Mouse (Mus musculus) liver, embryonic 14.5 days (tissue): ENCODE measurements around the gene Gm10644. TPM values are rescaled to one million over a fixed set of nuclear protein-coding genes. Genes with fewer than 3 reads are reported as not detected.

ENCODE experiments used
- ATAC-seq: fragments of 200-750 bp; cut with Nextera tagmentation; 2 replicates; pipeline ENCODE4 v1.8.0; 2017; ENCODE audit warnings: moderate number of reproducible peaks, mild to moderate bottlenecking, moderate library complexity; ENCODE audit not compliant: insufficient read depth
- DNase-seq, 3 experiments: peaks; one replicate each; pipeline ENCODE4 v3.0.0-alpha.2; 2012 to 2013; ENCODE audit warnings: low read depth in 3 of 3, low spot score in 3 of 3
- H3K27ac ChIP-seq: fragments of 300-500 bp; sonication (generic); 2 replicates; pipeline ENCODE4 v1.5.1; 2014; ENCODE audit warnings: moderate library complexity, mild to moderate bottlenecking, control low read depth, inconsistent platforms
- H3K27me3 ChIP-seq: fragments of 300-500 bp; sonication (generic); 2 replicates; pipeline ENCODE4 v1.6.1; 2014; ENCODE audit warnings: mild to moderate bottlenecking, low read length, moderate library complexity; ENCODE audit not compliant: control insufficient read depth, insufficient read depth
- H3K36me3 ChIP-seq: fragments of 300-500 bp; sonication (generic); replicated peaks from 2 replicates; pipeline ENCODE4 v1.6.1; 2014; ENCODE audit warnings: low read depth; ENCODE audit not compliant: control insufficient read depth, insufficient read depth
- H3K4me1 ChIP-seq, 2 experiments: fragments of 200-500 bp in 1 of 2; fragments of 300-500 bp in 1 of 2; sonication (generic) in 1 of 2; replicated peaks; 2 replicates each; pipeline ENCODE4 v1.6.1; 2012 to 2014; ENCODE audit warnings: antibody characterized with exemption in 1 of 2, inconsistent platforms in 1 of 2, low read length in 1 of 2; ENCODE audit not compliant: control insufficient read depth in 2 of 2, insufficient read depth in 2 of 2
- H3K4me2 ChIP-seq: fragments of 300-500 bp; sonication (generic); 2 replicates; pipeline ENCODE4 v1.6.1; 2014; ENCODE audit warnings: low read depth, mild to moderate bottlenecking, control low read depth, moderate library complexity
- H3K4me3 ChIP-seq, 2 experiments: fragments of 200-500 bp in 1 of 2; fragments of 300-500 bp in 1 of 2; sonication (generic) in 1 of 2; 2 replicates each; pipeline ENCODE4 v1.5.1; 2012 to 2014; ENCODE audit warnings: low read depth in 2 of 2, low read length in 2 of 2, mild to moderate bottlenecking in 2 of 2, control low read depth in 1 of 2, inconsistent platforms in 1 of 2, moderate library complexity in 1 of 2; ENCODE audit not compliant: insufficient read depth in 1 of 2
- H3K9ac ChIP-seq: fragments of 300-500 bp; sonication (generic); replicated peaks from 2 replicates; pipeline ENCODE4 v1.6.1; 2014; ENCODE audit warnings: mild to moderate bottlenecking, control low read depth, moderate library complexity
- H3K9me3 ChIP-seq: fragments of 300-500 bp; sonication (generic); 2 replicates; pipeline ENCODE4 v1.6.1; 2016; ENCODE audit warnings: low read length, mixed read lengths; ENCODE audit not compliant: control insufficient read depth
- CTCF ChIP-seq: IDR thresholded peaks from 2 replicates; pipeline ENCODE4 v1.5.1; 2016; ENCODE audit warnings: antibody characterized with exemption, low read depth, control low read depth
- EP300 ChIP-seq: IDR thresholded peaks from 2 replicates; pipeline ENCODE4 v1.6.1; 2016; ENCODE audit warnings: antibody characterized with exemption, low read depth
- WGBS: fragments of 180-500 bp; shearing (Covaris S2); extraction: QIAGEN DNeasy Blood & Tissue Kit; methylation state at CpG from one replicate; pipeline ENCODE4 v1.1.7; 2014; ENCODE audit not compliant: insufficient replicate concordance; 5-methylcytosine and 5-hydroxymethylcytosine counted together
- polyA plus RNA-seq, 2 experiments: library from polyadenylated mRNA; depleted of rRNA in 1 of 2; stranded (reverse) in 1 of 2; unstranded in 1 of 2; fragments of >200 nt; fragmentation: Nextera tagmentation in 1 of 2; extraction: Ambion mirVana in 1 of 2; gene quantifications; 2 replicates each; pipeline versions ENCODE4 v1.2.1 to v1.2.3; 2012 to 2014

The Gm10644 gene
- polyA plus RNA-seq, 2 experiments, result 0.09 to 0.30 TPM

DNA sequence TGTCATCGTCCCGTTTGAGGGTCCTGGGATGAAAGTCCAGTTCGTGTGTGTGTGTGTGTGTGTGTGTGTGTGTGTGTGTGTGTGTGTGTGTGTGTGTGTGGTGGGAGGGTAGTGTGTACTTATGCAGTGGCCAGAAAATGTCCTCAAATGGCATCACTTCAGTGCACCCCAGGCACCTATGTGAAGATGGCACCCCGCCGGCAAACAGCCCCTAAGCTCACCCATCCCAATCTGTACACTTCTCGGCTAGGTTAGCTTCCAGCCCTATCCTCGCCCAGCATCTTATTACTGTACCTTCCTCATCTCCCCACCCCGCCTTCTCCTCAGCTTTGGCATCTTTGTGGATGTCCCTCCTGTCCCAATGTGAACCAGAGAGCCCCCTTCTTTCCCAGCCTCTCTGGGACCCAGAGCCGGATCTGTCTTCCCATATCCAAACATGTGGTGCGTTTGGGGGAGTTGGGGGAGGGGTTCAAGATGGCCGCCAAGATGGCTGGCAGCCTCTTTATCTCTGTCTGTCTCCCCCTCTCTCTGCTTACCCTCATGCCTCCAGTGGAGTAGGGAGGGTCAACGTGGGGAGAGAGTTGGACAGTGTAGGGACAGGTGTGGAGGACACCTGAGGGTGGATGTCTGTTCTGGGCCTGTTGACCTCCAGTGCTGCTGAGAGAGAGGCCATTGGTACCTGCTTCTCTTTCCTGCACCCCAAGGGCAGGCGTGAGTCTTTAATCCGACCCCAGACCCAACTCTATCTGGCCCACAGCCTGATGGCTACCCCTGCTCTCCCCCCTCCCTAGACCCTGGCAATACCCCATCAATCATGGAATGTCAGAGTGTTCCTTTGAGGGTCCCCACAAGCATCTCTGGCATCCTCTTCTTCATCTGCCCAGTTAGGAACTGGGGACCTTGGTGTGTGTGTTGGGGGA lies 53.2 kb downstream of the Gm10644 start:
- H3K4me1 ChIP-seq, result peaks cover 0 to 19% of the 10 kb centered on the region in 2 experiments; a peak in 2 of 4 replicates
- DNase-seq, result no peak
- TF ChIP-seq EP300, result no peak
- TF ChIP-seq CTCF, result no peak
- peak overlapping the region in 1 of 2 experiments; percentile 66; a peak in 2 of 4 replicates for H3K4me3 ChIP-seq
- H3K27me3 ChIP-seq, result peaks cover 31% of the 10 kb centered on the region
- H3K9ac ChIP-seq, result no peak overlapping the region
- H3K27ac ChIP-seq, result no peak overlapping the region
- H3K36me3 ChIP-seq, result no peaks in the 10 kb centered on the region
- peak overlapping the region; percentile 77 for H3K4me2 ChIP-seq
- no peak for ATAC-seq
- 24% methylated on average over 14 of the region's 14 CpGs for WGBS
- H3K9me3 ChIP-seq, result no peaks in the 10 kb centered on the region

DNA sequence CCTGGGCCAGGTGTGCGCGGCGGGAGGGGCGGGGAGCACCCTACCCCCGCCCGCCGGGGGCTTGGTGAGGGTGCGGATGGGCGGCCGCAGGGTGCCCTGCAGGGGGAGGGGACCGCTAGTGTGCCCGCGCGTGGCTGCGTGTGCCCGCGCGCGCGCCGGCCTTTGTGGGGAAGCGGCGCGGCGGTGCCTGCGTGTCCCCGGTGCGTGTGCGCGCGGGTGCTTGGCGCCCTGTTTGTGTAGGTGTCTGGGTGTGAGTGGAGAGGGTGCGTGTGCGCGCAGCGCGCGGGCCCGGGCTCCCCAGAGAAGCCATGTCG lies 54.1 kb downstream of the Gm10644 start:
- Histone ChIP-seq H3K4me1 (peaks cover 0 to 19% of the 10 kb centered on the region in 2 experiments; a peak in 2 of 4 replicates), H3K36me3 (no peaks in the 10 kb centered on the region), H3K9me3 (no peaks in the 10 kb centered on the region), H3K4me2 (peak overlapping the region; percentile 77), H3K9ac (peak overlapping the region; percentile 57; the same call in 1 of the 2 replicates), H3K27me3 (peaks cover 33% of the 10 kb centered on the region), H3K4me3 (peak overlapping the region; percentile 65 to 66), H3K27ac (no peak overlapping the region)
- ATAC-seq (no peak), DNase-seq (no peak)
- WGBS, result under 1% methylated on average over 40 of the region's 40 CpGs
- TF ChIP-seq CTCF (no peak), EP300 (no peak)

DNA sequence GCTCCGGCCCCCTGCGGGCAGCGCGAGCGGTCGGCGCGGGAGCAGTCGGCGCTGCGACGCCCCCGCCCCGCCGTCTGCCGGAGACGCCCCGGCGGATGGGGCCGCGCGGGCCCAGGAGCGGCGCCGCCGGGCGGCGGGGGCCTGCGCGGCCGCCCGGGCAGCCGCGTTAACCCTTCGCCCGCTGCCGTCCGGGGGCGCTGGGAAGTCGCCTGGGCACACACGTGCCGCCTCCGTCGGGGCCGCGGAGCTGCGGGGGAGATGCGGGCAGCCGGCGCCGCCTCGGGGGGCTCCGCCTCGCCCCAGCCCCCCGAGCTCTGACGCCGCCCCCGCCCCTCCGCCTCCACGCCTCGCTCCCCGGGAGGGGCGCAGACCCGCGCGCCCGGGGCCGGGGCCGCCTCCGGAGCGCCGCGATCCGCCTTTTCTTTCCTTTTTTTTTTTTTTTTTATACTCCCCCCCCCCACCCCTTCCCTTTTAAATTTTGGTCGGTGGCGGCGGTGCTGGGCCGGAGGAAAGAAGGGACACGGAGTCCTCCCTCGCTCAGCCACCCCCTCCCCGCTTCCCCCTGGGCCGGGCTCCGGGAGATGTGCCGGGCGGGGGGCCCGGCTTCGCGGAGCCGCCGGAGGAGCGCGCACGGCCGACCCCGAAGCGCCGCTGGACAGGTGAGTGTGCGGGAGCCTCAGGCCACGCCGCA lies 54.6 kb downstream of the Gm10644 start:
- H3K9me3 ChIP-seq, result no peaks in the 10 kb centered on the region
- no peaks in the 10 kb centered on the region for H3K36me3 ChIP-seq
- H3K27ac ChIP-seq, result no peak overlapping the region
- ATAC-seq (peak; percentile 19; the same call in 1 of the 2 replicates), DNase-seq (no peak)
- peaks cover 0 to 16% of the 10 kb centered on the region in 2 experiments; a peak in 2 of 4 replicates for H3K4me1 ChIP-seq
- peak overlapping the region; percentile 65 to 66 for H3K4me3 ChIP-seq
- TF ChIP-seq CTCF (no peak), EP300 (no peak)
- under 1% methylated on average over 60 of the region's 100 CpGs for WGBS
- peak overlapping the region; percentile 77 for H3K4me2 ChIP-seq
- peak overlapping the region; percentile 57 for H3K9ac ChIP-seq
- peaks cover 33% of the 10 kb centered on the region for H3K27me3 ChIP-seq

DNA sequence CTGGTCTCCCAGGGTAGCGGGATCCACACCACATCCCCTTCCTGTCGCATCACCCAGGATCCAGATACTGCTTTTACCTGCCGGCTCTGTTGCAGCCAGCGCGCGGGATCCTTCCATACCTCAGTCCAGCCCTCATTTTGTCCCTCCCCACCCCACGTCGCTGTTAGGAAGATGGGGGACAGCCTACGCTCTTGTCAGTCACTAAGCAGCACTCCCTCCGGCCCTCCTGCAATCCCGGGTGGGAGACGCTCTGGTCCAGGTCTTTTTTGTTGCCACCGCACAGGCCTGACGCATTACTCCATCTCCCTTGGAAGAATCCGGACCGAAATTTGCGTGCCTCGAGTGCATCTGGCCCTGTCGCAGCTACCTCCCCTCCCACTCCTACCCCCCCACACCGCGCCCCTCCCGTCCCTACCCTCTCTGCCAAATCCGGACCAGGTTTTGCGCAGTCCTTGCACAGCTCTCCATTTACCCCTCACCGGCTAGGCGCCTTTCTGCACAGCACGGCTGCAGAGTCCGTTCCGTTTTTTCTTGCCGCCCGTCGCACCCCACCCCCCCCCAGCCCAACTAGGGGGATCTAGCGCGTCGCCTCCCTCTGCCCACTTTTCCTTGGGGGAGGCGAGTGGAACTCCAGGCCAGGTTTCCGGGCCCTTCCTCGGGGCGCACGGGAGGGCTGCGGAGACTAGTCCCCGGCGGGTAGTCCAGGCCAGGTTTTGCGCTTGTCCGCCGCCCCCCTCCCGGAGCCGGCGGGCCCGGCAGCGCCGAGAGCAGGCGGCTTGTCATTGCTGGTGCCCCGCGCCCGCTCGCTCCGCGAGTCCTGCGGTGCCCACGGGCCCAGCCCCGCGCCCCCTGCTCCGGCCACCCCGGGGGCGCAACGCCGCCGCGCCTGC lies 55.4 kb downstream of the Gm10644 start, which contains the start of gene Adgrl1:
TSS of gene Adgrl1 (plus strand) at position 743 of the 890 bp plus-strand sequence.
- peaks cover 33% of the 10 kb centered on the region for H3K27me3 ChIP-seq
- no peak for TF ChIP-seq EP300
- ATAC-seq (peak; percentile 78), DNase-seq (peak; percentile 36 to 63 (median 44))
- no peak within 1 kb of the TSS for H3K27ac ChIP-seq
- WGBS, result under 1% methylated on average over 70 of the region's 70 CpGs
- peaks cover 0 to 9% of the 10 kb centered on the region in 2 experiments; a peak in 2 of 4 replicates for H3K4me1 ChIP-seq
- H3K36me3 ChIP-seq, result no peaks in the 10 kb centered on the region
- no peaks in the 10 kb centered on the region for H3K9me3 ChIP-seq
- H3K4me3 ChIP-seq, result peak within 1 kb of the TSS; percentile 65 to 66
- H3K9ac ChIP-seq, result peak within 1 kb of the TSS; percentile 57
- H3K4me2 ChIP-seq, result peak within 1 kb of the TSS; percentile 77
